Comparison of ENCODE assay signal across 8 mouse cellular contexts in the genomic region with DNA sequence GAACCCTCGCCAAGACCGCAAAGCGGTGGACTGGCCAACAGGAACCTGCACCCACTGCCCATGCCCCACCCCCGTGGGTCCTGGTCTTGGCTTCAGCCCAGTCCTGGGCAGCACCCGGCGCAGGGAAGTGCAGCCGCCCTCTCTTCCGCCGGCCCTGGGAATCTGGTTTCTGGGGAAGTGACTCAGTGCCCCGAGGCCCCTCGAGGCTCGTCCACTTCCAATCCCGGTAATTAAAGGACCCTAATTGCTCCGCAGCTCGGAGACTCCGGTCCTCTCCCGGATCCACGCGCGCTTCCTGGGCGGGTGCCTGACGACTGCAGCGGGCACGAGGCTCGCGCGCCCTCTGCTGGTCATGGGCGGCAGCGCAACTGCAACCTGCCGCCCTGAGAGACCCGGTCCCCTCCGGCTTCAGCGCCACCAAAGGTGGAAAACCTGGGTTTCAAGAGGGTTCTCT. TPM values are rescaled to one million over a fixed set of nuclear protein-coding genes. Genes with fewer than 3 reads are reported as not detected.
DNase-seq lines count a peak whose midpoint lies in the region; ATAC-seq and TF ChIP-seq lines count a peak whose summit lies in the region.

No protein-coding gene starts in this region.

- H3K9ac ChIP-seq in limb, embryonic 15.5 days, result peak overlapping the region; percentile 46
- peak overlapping the region; percentile 54 for H3K9ac ChIP-seq in midbrain, embryonic 15.5 days

- H3K4me2 ChIP-seq in limb, embryonic 15.5 days, result peak overlapping the region; percentile 89
- H3K4me2 ChIP-seq in midbrain, embryonic 15.5 days, result peak overlapping the region; percentile 82

- TF ChIP-seq CTCF in spleen, adult 2 months (IDR thresholded peaks at IDR 0.05; ENCODE audit: extremely low read depth, insufficient read depth, insufficient read length, insufficient replicate concordance), result peak; percentile 98

- H3K9me3 ChIP-seq in embryonic facial prominence, embryonic 10.5 days, result peaks cover 5% of the 10 kb centered on the region; the same call in 1 of the 2 replicates
- no peaks in the 10 kb centered on the region for H3K9me3 ChIP-seq in limb, embryonic 15.5 days
- H3K9me3 ChIP-seq in midbrain, embryonic 15.5 days, result no peaks in the 10 kb centered on the region

- H3K36me3 ChIP-seq in embryonic facial prominence, embryonic 10.5 days (replicated peaks), result no peaks in the 10 kb centered on the region
- no peaks in the 10 kb centered on the region for H3K36me3 ChIP-seq in limb, embryonic 15.5 days
- H3K36me3 ChIP-seq in midbrain, embryonic 15.5 days (replicated peaks), result no peaks in the 10 kb centered on the region
- no peaks in the 10 kb centered on the region for H3K36me3 ChIP-seq in spleen, adult 2 months (ENCODE audit: control insufficient read depth, insufficient read depth, low read length)

- peak overlapping the region; percentile 65 for H3K4me3 ChIP-seq in embryonic facial prominence, embryonic 10.5 days
- peak overlapping the region; percentile 53 for H3K4me3 ChIP-seq in limb, embryonic 15.5 days
- peak overlapping the region; percentile 47 for H3K4me3 ChIP-seq in midbrain, embryonic 15.5 days
- peak overlapping the region; percentile 62; the same call in 1 of the 2 replicates for H3K4me3 ChIP-seq in spleen, adult 2 months (ENCODE audit: extremely low read depth, insufficient read depth, insufficient read length)

- H3K27ac ChIP-seq in embryonic facial prominence, embryonic 10.5 days (replicated peaks), result peak overlapping the region; percentile 70
- H3K27ac ChIP-seq in limb, embryonic 15.5 days, result no peak overlapping the region
- H3K27ac ChIP-seq in midbrain, embryonic 15.5 days, result no peak overlapping the region
- H3K27ac ChIP-seq in spleen, adult 2 months (ENCODE audit: insufficient read depth, low read length), result peak overlapping the region; percentile 32; the same call in 1 of the 2 replicates

- no peak for TF ChIP-seq POLR2A in spleen, adult 2 months (IDR thresholded peaks at IDR 0.05; ENCODE audit: low read depth, low read length)

- ATAC-seq in limb, embryonic 15.5 days (ENCODE audit: insufficient number of reproducible peaks, low FRiP score, low TSS enrichment, low read depth), result 0 out of 2 replicates have a peak, but pooled peaks have one; percentile 31
- peak; percentile 61 for ATAC-seq in midbrain, embryonic 15.5 days (replicated peaks)

- WGBS in embryonic facial prominence, embryonic 10.5 days, result under 1% methylated on average over 33 of the region's 33 CpGs
- under 1% methylated on average over 33 of the region's 33 CpGs for WGBS in limb, embryonic 15.5 days
- under 1% methylated on average over 33 of the region's 33 CpGs for WGBS in midbrain, embryonic 15.5 days
- WGBS in spleen, adult 2 months, result 2% methylated on average over 33 of the region's 33 CpGs

- H3K4me1 ChIP-seq in embryonic facial prominence, embryonic 10.5 days, result peaks cover 37% of the 10 kb centered on the region
- peaks cover 28% of the 10 kb centered on the region for H3K4me1 ChIP-seq in limb, embryonic 15.5 days
- peaks cover 19% of the 10 kb centered on the region for H3K4me1 ChIP-seq in midbrain, embryonic 15.5 days
- H3K4me1 ChIP-seq in spleen, adult 2 months (ENCODE audit: control insufficient read depth, insufficient read depth, insufficient read length), result peaks cover 16% of the 10 kb centered on the region; the same call in 1 of the 2 replicates

- peaks cover 81% of the 10 kb centered on the region for H3K27me3 ChIP-seq in embryonic facial prominence, embryonic 10.5 days (replicated peaks; ENCODE audit: low read depth, poor library complexity, severe bottlenecking)
- peaks cover 17% of the 10 kb centered on the region for H3K27me3 ChIP-seq in limb, embryonic 15.5 days
- peaks cover 55% of the 10 kb centered on the region for H3K27me3 ChIP-seq in midbrain, embryonic 15.5 days (replicated peaks)
- H3K27me3 ChIP-seq in spleen, adult 2 months (ENCODE audit: control insufficient read depth, insufficient read depth, low read length), result no peaks in the 10 kb centered on the region

- peak; percentile 85 for DNase-seq in layer of hippocampus, adult 11-12 months (ENCODE audit: low spot score)
- no peak for DNase-seq in layer of hippocampus, adult 9-10 months (ENCODE audit: low spot score)
- DNase-seq in embryonic facial prominence, embryonic 10.5 days (ENCODE audit: low spot score), result peak; percentile 83
- peak; percentile 89 to 92 for DNase-seq in heart, adult 18-20 months
- DNase-seq in kidney, adult 11 months, result peak; percentile 72
- peak in 1 of 2 experiments; percentile 81 for DNase-seq in spleen, adult 2 months (ENCODE audit: low read depth in 1 of 2, low spot score in 2 of 2)

RNA-seq across cellular contexts. Expression of a gene that starts 5.2 kb away (rescaled TPM):
- 7.9 TPM in 2 replicates for polyA plus RNA-seq in embryonic facial prominence, embryonic 10.5 days (2016; fragmentation: Nextera tagmentation; extraction: Ambion mirVana)
- total RNA-seq in heart, adult 18-20 months (2021), result 10 to 100 TPM; 21.3 to 21.6 TPM
- polyA plus RNA-seq in limb, embryonic 15.5 days (2015; fragmentation: Nextera tagmentation; extraction: Ambion mirVana), result 13.1 and 14.8 TPM in 2 replicates
- 7.7 and 8.2 TPM in 2 replicates for polyA plus RNA-seq in midbrain, embryonic 15.5 days (2015; fragmentation: Nextera tagmentation; extraction: Ambion mirVana)
- polyA plus RNA-seq in spleen, adult 2 months (2012; rRNA removed), result 118 and 259 TPM in 2 replicates

RNA-seq across cellular contexts. Expression of a gene that starts 6.1 kb away (rescaled TPM):
- 56.5 and 60.0 TPM in 2 replicates for polyA plus RNA-seq in embryonic facial prominence, embryonic 10.5 days (2016; fragmentation: Nextera tagmentation; extraction: Ambion mirVana)
- total RNA-seq in heart, adult 18-20 months (2021), result 1 to 10 TPM; 6.4 to 8.3 TPM
- 28.0 and 29.0 TPM in 2 replicates for polyA plus RNA-seq in limb, embryonic 15.5 days (2015; fragmentation: Nextera tagmentation; extraction: Ambion mirVana)
- 55.4 and 55.5 TPM in 2 replicates for polyA plus RNA-seq in midbrain, embryonic 15.5 days (2015; fragmentation: Nextera tagmentation; extraction: Ambion mirVana)
- polyA plus RNA-seq in spleen, adult 2 months (2012; rRNA removed), result 5.1 and 5.9 TPM in 2 replicates

Comparison
In these comparisons a context has a peak if more than half of its experiments do, and no peak if none do; other contexts are left out.
1. H3K27ac ChIP-seq: peak in embryonic facial prominence, embryonic 10.5 days (single experiment) and spleen, adult 2 months (single experiment); none in limb, embryonic 15.5 days (single experiment) and midbrain, embryonic 15.5 days (single experiment).
2. Peak in every context shown above with its lines, with median percentiles within 50 percentile points of each other: H3K4me3 ChIP-seq.